Mouse (Mus musculus) E14TG2a.4 (cell line): ENCODE data around the gene Fbxl17.

Experiments used
- CTCF ChIP-seq: conservative IDR thresholded peaks from 2 replicates; pipeline ENCODE4 v1.5.1; 2014; ENCODE audit warnings: low read length
- NANOG ChIP-seq: IDR thresholded peaks from 2 replicates; pipeline ENCODE4 v1.6.1; 2014; ENCODE audit warnings: borderline replicate concordance, low read length, mixed read lengths
- POU5F1 ChIP-seq: IDR thresholded peaks from 2 replicates; pipeline ENCODE4 v1.6.1; 2014; ENCODE audit warnings: low read length, borderline replicate concordance

DNA sequence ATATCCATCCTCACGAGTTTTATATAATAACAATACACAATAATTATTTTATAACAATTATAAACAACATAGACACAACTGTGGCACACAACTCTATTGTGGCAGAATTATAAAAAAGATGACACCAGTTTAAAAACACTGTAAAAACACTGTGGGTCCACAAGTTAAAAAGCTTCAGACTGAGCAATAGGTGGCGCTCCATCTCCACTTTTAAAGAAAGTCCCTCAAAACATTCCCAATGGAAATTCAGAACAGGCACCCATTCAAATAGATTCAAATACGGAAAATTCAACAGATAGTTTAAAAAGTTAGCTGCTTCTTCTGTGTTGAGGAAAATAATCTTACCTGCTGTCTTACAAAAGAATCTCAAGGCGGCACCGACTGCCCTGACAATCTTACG, 65.7 kb downstream of the Fbxl17 start:
- peak; percentile 52 for TF ChIP-seq CTCF
- no peak for TF ChIP-seq POU5F1
- no peak for TF ChIP-seq NANOG
